Mouse (Mus musculus) heart, embryonic 14.5 days (tissue): ENCODE measurements around the gene Sumf2. TPM values are rescaled to one million over a fixed set of nuclear protein-coding genes. Genes with fewer than 3 reads are reported as not detected.

Experiments used
- ATAC-seq: fragments of 200-750 bp; cut with Nextera tagmentation; 2 replicates; pipeline ENCODE4 v1.8.0; 2017; ENCODE audit warnings: low read depth, moderate TSS enrichment; ENCODE audit not compliant: insufficient number of reproducible peaks, insufficient read depth, low FRiP score
- H3K27ac ChIP-seq, 2 experiments: fragments of 200-500 bp in 1 of 2; fragments of 300-500 bp in 1 of 2; sonication (generic) in 1 of 2; replicated peaks in 1 of 2; 2 replicates each; pipeline ENCODE4 v1.5.1; 2012 to 2014; ENCODE audit warnings: low read depth in 2 of 2, low read length in 2 of 2, control low read depth in 1 of 2, mild to moderate bottlenecking in 1 of 2, mixed read lengths in 1 of 2; ENCODE audit not compliant: control insufficient read depth in 1 of 2, insufficient read depth in 1 of 2
- H3K27me3 ChIP-seq: fragments of 300-500 bp; sonication (generic); 2 replicates; pipeline ENCODE4 v1.6.1; 2014; ENCODE audit warnings: mild to moderate bottlenecking, low read length, control low read depth; ENCODE audit not compliant: control insufficient read depth, insufficient read depth
- H3K36me3 ChIP-seq: fragments of 300-500 bp; sonication (generic); 2 replicates; pipeline ENCODE4 v1.6.1; 2014; ENCODE audit warnings: mild to moderate bottlenecking, control low read depth, low read length, mixed read lengths; ENCODE audit not compliant: control insufficient read depth, insufficient read depth
- H3K4me1 ChIP-seq, 2 experiments: fragments of 200-500 bp in 1 of 2; fragments of 300-500 bp in 1 of 2; sonication (generic) in 1 of 2; 2 replicates each; pipeline ENCODE4 v1.6.1; 2012 to 2014; ENCODE audit warnings: low read length in 2 of 2, control low read depth in 1 of 2, mixed read lengths in 1 of 2; ENCODE audit not compliant: control insufficient read depth in 2 of 2, insufficient read depth in 2 of 2
- H3K4me2 ChIP-seq: fragments of 300-500 bp; sonication (generic); 2 replicates; pipeline ENCODE4 v1.6.1; 2014; ENCODE audit warnings: mild to moderate bottlenecking, low read length
- H3K4me3 ChIP-seq, 2 experiments: fragments of 200-500 bp in 1 of 2; fragments of 300-500 bp in 1 of 2; sonication (generic) in 1 of 2; 2 replicates each; pipeline ENCODE4 v1.5.1; 2012 to 2014; ENCODE audit warnings: low read length in 2 of 2, mild to moderate bottlenecking in 2 of 2, control low read depth in 1 of 2, low read depth in 1 of 2, moderate library complexity in 1 of 2; ENCODE audit not compliant: control insufficient read depth in 1 of 2, insufficient read depth in 1 of 2
- H3K9ac ChIP-seq: fragments of 300-500 bp; sonication (generic); 2 replicates; pipeline ENCODE4 v1.6.1; 2014; ENCODE audit warnings: mild to moderate bottlenecking, low read length
- H3K9me3 ChIP-seq: fragments of 300-500 bp; sonication (generic); 2 replicates; pipeline ENCODE4 v1.6.1; 2016; ENCODE audit warnings: low read length, control low read depth; ENCODE audit not compliant: control insufficient read depth
- WGBS: fragments of 180-500 bp; shearing (Covaris S2); extraction: QIAGEN DNeasy Blood & Tissue Kit; methylation state at CpG from one replicate; pipeline ENCODE4 v1.1.7; 2014; 5-methylcytosine and 5-hydroxymethylcytosine counted together
- polyA plus RNA-seq: library from polyadenylated mRNA; unstranded; fragments of >200 nt; fragmentation: Nextera tagmentation; extraction: Ambion mirVana; gene quantifications from 2 replicates; pipeline ENCODE4 v1.2.1, GENCODE M21; 2014

Gene Sumf2
- polyA plus RNA-seq, 1 experiment from 2014 or later, result 26.2 TPM

- WGBS, result 79% methylated on average over 12 of the region's 12 CpGs
These were observed 19.1 kb downstream of the Sumf2 start for GRCm38 (mm10) chr5:129865841-129866240.

GRCm38 (mm10) chr5:129869238-129869995 lies 22.6 kb downstream of the Sumf2 start:
- no peaks in the 10 kb centered on the region for H3K9me3 ChIP-seq
- 80% methylated on average over 19 of the region's 19 CpGs for WGBS
- H3K4me2 ChIP-seq, result no peak overlapping the region
- no peak overlapping the region for H3K4me3 ChIP-seq
- H3K36me3 ChIP-seq, result no peaks in the 10 kb centered on the region
- ATAC-seq, result no peak
- H3K27ac ChIP-seq, result no peak overlapping the region
- H3K27me3 ChIP-seq, result no peaks in the 10 kb centered on the region
- H3K4me1 ChIP-seq, result peaks cover 0 to 2% of the 10 kb centered on the region in 2 experiments; a peak in 1 of 4 replicates
- no peak overlapping the region for H3K9ac ChIP-seq

More at GRCm38 (mm10) chr5:129865841-129866240, 19.1 kb downstream of the Sumf2 start:
- Histone ChIP-seq H3K36me3 (peaks cover 11% of the 10 kb centered on the region; the same call in 1 of the 2 replicates), H3K4me3 (no peak overlapping the region), H3K27me3 (no peaks in the 10 kb centered on the region), H3K9ac (no peak overlapping the region), H3K4me1 (peaks cover 3 to 6% of the 10 kb centered on the region in 2 experiments; a peak in 2 of 4 replicates), H3K27ac (no peak overlapping the region), H3K4me2 (no peak overlapping the region), H3K9me3 (no peaks in the 10 kb centered on the region)
- ATAC-seq, result no peak

- WGBS, result 69% methylated on average over 2 of the region's 2 CpGs
- H3K27me3 ChIP-seq, result no peaks in the 10 kb centered on the region
- H3K27ac ChIP-seq, result no peak overlapping the region
- no peaks in the 10 kb centered on the region for H3K36me3 ChIP-seq
- no peaks in the 10 kb centered on the region for H3K4me1 ChIP-seq
- H3K9me3 ChIP-seq, result no peaks in the 10 kb centered on the region
- no peak overlapping the region for H3K9ac ChIP-seq
- no peak for ATAC-seq
- H3K4me3 ChIP-seq, result no peak overlapping the region
- H3K4me2 ChIP-seq, result no peak overlapping the region
These were observed 24.5 kb downstream of the Sumf2 start for GRCm38 (mm10) chr5:129871238-129871637.

- Histone ChIP-seq H3K4me3 (no peak overlapping the region), H3K27ac (no peak overlapping the region), H3K9me3 (no peaks in the 10 kb centered on the region), H3K27me3 (no peaks in the 10 kb centered on the region), H3K9ac (no peak overlapping the region), H3K4me1 (peaks cover 3 to 8% of the 10 kb centered on the region in 2 experiments; a peak in 3 of 4 replicates), H3K4me2 (no peak overlapping the region), H3K36me3 (no peaks in the 10 kb centered on the region)
- ATAC-seq, result no peak
- WGBS, result 80% methylated on average over 12 of the region's 12 CpGs
These were observed 27.2 kb downstream of the Sumf2 start for GRCm38 (mm10) chr5:129873942-129874341.

GRCm38 (mm10) chr5:129875098-129875497 lies 28.3 kb downstream of the Sumf2 start:
- no peak for ATAC-seq
- Histone ChIP-seq H3K27me3 (no peaks in the 10 kb centered on the region), H3K4me2 (no peak overlapping the region), H3K9me3 (no peaks in the 10 kb centered on the region), H3K4me1 (peaks cover 3 to 8% of the 10 kb centered on the region in 2 experiments; a peak in 3 of 4 replicates), H3K4me3 (no peak overlapping the region), H3K27ac (no peak overlapping the region), H3K9ac (no peak overlapping the region), H3K36me3 (no peaks in the 10 kb centered on the region)
- WGBS, result 71% methylated on average over 11 of the region's 11 CpGs

- Histone ChIP-seq H3K36me3 (peaks cover 26% of the 10 kb centered on the region), H3K27ac (peak overlapping the region in 1 of 2 experiments; percentile 70; a peak in 1 of 4 replicates), H3K27me3 (no peaks in the 10 kb centered on the region), H3K4me1 (peaks cover 3 to 8% of the 10 kb centered on the region in 2 experiments; a peak in 3 of 4 replicates), H3K9me3 (no peaks in the 10 kb centered on the region), H3K4me3 (no peak overlapping the region), H3K9ac (no peak overlapping the region), H3K4me2 (no peak overlapping the region)
- ATAC-seq, result no peak
- 41% methylated on average over 9 of the region's 9 CpGs for WGBS
These were observed 31.1 kb downstream of the Sumf2 start for GRCm38 (mm10) chr5:129877731-129878455.

GRCm38 (mm10) chr5:129878946-129879345 lies 32.2 kb downstream of the Sumf2 start:
- Histone ChIP-seq H3K9ac (peak overlapping the region; percentile 45; the same call in 1 of the 2 replicates), H3K27ac (peak overlapping the region; percentile 30 to 70)
- peak; percentile 70 for ATAC-seq

More at GRCm38 (mm10) chr5:129878946-129879345, 32.2 kb downstream of the Sumf2 start:
- Histone ChIP-seq H3K4me3 (no peak overlapping the region), H3K4me2 (0 out of 2 replicates have a peak overlapping the region, but pooled peaks have one; percentile 16), H3K27me3 (no peaks in the 10 kb centered on the region), H3K9me3 (no peaks in the 10 kb centered on the region), H3K36me3 (peaks cover 34% of the 10 kb centered on the region), H3K4me1 (peaks cover 3 to 8% of the 10 kb centered on the region in 2 experiments; a peak in 3 of 4 replicates)
- 13% methylated on average over 2 of the region's 2 CpGs for WGBS
